ENCODE assay signal across 16 mouse cellular contexts in genomic region chr17:57311801-57312200, GRCm38 (mm10). TPM values are rescaled to one million over a fixed set of nuclear protein-coding genes. Genes with fewer than 3 reads are reported as not detected.
DNase-seq lines count a peak whose midpoint lies in the region; ATAC-seq lines count a peak whose summit lies in the region.
"Had no signal": no experiment of that assay in that cellular context is flagged by ENCODE, and none has a peak within 500 bp of the region (broad histone marks: within the 10 kb centered on the region; RNA-seq: fewer than 3 reads in every experiment).

No protein-coding gene starts in this region.

- H3K4me2 ChIP-seq in kidney, embryonic 15.5 days = no peak overlapping the region; the same call in 1 of the 2 replicates
- no peak overlapping the region for H3K4me2 ChIP-seq in hindbrain, embryonic 12.5 days (replicated peaks)

- H3K4me1 ChIP-seq in kidney, embryonic 15.5 days = no peaks in the 10 kb centered on the region
- H3K4me1 ChIP-seq in hindbrain, embryonic 12.5 days = no peaks in the 10 kb centered on the region
- H3K4me1 ChIP-seq: midbrain, embryonic 10.5 days had no signal

- no peaks in the 10 kb centered on the region for H3K36me3 ChIP-seq in kidney, embryonic 15.5 days
- no peaks in the 10 kb centered on the region for H3K36me3 ChIP-seq in hindbrain, embryonic 12.5 days
- H3K36me3 ChIP-seq: midbrain, embryonic 10.5 days had no signal

- H3K9ac ChIP-seq in kidney, embryonic 15.5 days = no peak overlapping the region
- no peak overlapping the region for H3K9ac ChIP-seq in hindbrain, embryonic 12.5 days
- H3K9ac ChIP-seq: liver, embryonic 14.5 days had no signal

- no peaks in the 10 kb centered on the region for H3K9me3 ChIP-seq in kidney, embryonic 15.5 days (replicated peaks)
- no peaks in the 10 kb centered on the region for H3K9me3 ChIP-seq in hindbrain, embryonic 12.5 days (replicated peaks)
- H3K9me3 ChIP-seq: midbrain, embryonic 10.5 days had no signal

- ATAC-seq in kidney, embryonic 15.5 days (replicated peaks; ENCODE audit: low FRiP score) = 0 out of 2 replicates have a peak, but pooled peaks have one; percentile 29
- ATAC-seq in megakaryocyte progenitor cell, adult 5-6 weeks (replicated peaks; ENCODE audit: poor library complexity) = peak; percentile 66
- ATAC-seq in hindbrain, embryonic 12.5 days (ENCODE audit: low FRiP score) = no peak

- no peaks in the 10 kb centered on the region for H3K27me3 ChIP-seq in kidney, embryonic 15.5 days
- no peaks in the 10 kb centered on the region for H3K27me3 ChIP-seq in hindbrain, embryonic 12.5 days

- no peak overlapping the region for H3K27ac ChIP-seq in kidney, embryonic 15.5 days
- H3K27ac ChIP-seq in hindbrain, embryonic 12.5 days = no peak overlapping the region
- H3K27ac ChIP-seq: liver, embryonic 14.5 days; midbrain, embryonic 10.5 days had no signal

- DNase-seq in kidney, adult 11 months = no peak
- DNase-seq in 416B (ENCODE audit: low read depth) (peak; percentile 45), R1 (ENCODE audit: low read depth, low spot score) (peak; percentile 81)
- no peak for DNase-seq in gastrocnemius, postnatal 36 days
- no peak for DNase-seq in urinary bladder, postnatal 14 days (ENCODE audit: low spot score)
- DNase-seq: cerebellum, adult 18-20 months; heart, adult 11 months; kidney, postnatal 10 days; right cerebral cortex, postnatal 14 days had no signal

- WGBS in kidney, embryonic 15.5 days = 38% methylated on average over 13 of the region's 13 CpGs
- 36% methylated on average over 13 of the region's 13 CpGs for WGBS in hindbrain, embryonic 12.5 days

- intact Hi-C loops in gastrocnemius, postnatal 36 days (cut with DNase I) = no loop called here

- H3K4me3 ChIP-seq in kidney, embryonic 15.5 days (replicated peaks) = no peak overlapping the region
- H3K4me3 ChIP-seq in hindbrain, embryonic 12.5 days = no peak overlapping the region
- H3K4me3 ChIP-seq: erythroblast, embryonic 14.5 days; midbrain, embryonic 10.5 days had no signal

RNA-seq across cellular contexts. Expression of gene Vav1, which starts 32.9 kb away (rescaled TPM):
- polyA plus RNA-seq in kidney, embryonic 15.5 days (2015; fragmentation: Nextera tagmentation; extraction: Ambion mirVana) = 1.7 and 1.8 TPM in 2 replicates
- 79.5 and 87.2 TPM in 2 replicates for total RNA-seq in megakaryocyte progenitor cell, adult 5-6 weeks (2015)
- 286 and 303 TPM in 2 replicates for total RNA-seq in megakaryocyte progenitor cell, adult 5-6 weeks (2017)
- 1.9 and 2.0 TPM in 2 replicates for polyA plus RNA-seq in hindbrain, embryonic 12.5 days (2016; fragmentation: Nextera tagmentation; extraction: Ambion mirVana)
- total RNA-seq in gastrocnemius, postnatal 36 days (2021) = 1 to 10 TPM in 1 of 2 experiments, under 1 TPM in 1; 0.54 to 1.4 TPM
- polyA plus RNA-seq: C2C12 had no signal

RNA-seq across cellular contexts. Expression of gene Adgre1, which starts 46.7 kb away (rescaled TPM):
- 4.3 and 4.6 TPM in 2 replicates for polyA plus RNA-seq in kidney, embryonic 15.5 days (2015; fragmentation: Nextera tagmentation; extraction: Ambion mirVana)
- 4.7 and 5.5 TPM in 2 replicates for total RNA-seq in megakaryocyte progenitor cell, adult 5-6 weeks (2015)
- 10.7 and 14.8 TPM in 2 replicates for total RNA-seq in megakaryocyte progenitor cell, adult 5-6 weeks (2017)
- 3.4 and 5.6 TPM in 2 replicates for polyA plus RNA-seq in hindbrain, embryonic 12.5 days (2016; fragmentation: Nextera tagmentation; extraction: Ambion mirVana)
- 1 to 10 TPM; 2.8 TPM for total RNA-seq in gastrocnemius, postnatal 36 days (2021)
- polyA plus RNA-seq: C2C12 had no signal

Comparison
In these comparisons a context has a peak if more than half of its experiments do, and no peak if none do; other contexts are left out.
1. DNase-seq: peak in 416B (single experiment) and R1 (single experiment); none in kidney, adult 11 months (single experiment), gastrocnemius, postnatal 36 days (0 of 2) and urinary bladder, postnatal 14 days (single experiment).
2. RNA of gene Vav1, which starts 32.9 kb away (total RNA-seq): 79.5 to 303 TPM in megakaryocyte progenitor cell, adult 5-6 weeks; 0.54 to 1.4 TPM in gastrocnemius, postnatal 36 days; every median in the first group is over 10 times any median in the second.